Mouse (Mus musculus) olfactory bulb, adult 2 months (tissue): ENCODE results near the gene Tmem270.

Experiments used
- CTCF ChIP-seq: fragments of 200-500 bp; IDR thresholded peaks from 2 replicates; pipeline ENCODE4 v1.5.1; 2012; ENCODE audit warnings: low read depth, mild to moderate bottlenecking, low read length, moderate library complexity; ENCODE audit not compliant: insufficient read depth
- POLR2A ChIP-seq: fragments of 200-500 bp; IDR thresholded peaks from 2 replicates; pipeline ENCODE4 v1.6.1; 2012; ENCODE audit warnings: mild to moderate bottlenecking, low read depth, low read length, moderate library complexity; ENCODE audit not compliant: insufficient read depth

- TF ChIP-seq CTCF (no peak), POLR2A (no peak)
Observed at GRCm38 (mm10) chr5:134948085-134948439, 41.5 kb upstream of the Tmem270 start.
